Mouse (Mus musculus): ENCODE results near the gene Selenop. TPM values are rescaled to one million over a fixed set of nuclear protein-coding genes. Genes with fewer than 3 reads are reported as not detected.
"Not testable (repeated sequence)": the region's sequence is repeated elsewhere in the genome, so short reads cannot be mapped to it uniquely, and the experiment has no call there.

Gene Selenop
- total RNA-seq (2021) = 100 to 1,000 TPM; 333 to 416 TPM
- long read RNA-seq, experiment 1, transcript Selenop-203 (5 exons, 2,085 nt) = major isoform, 168 of 189 reads
- long read RNA-seq, experiment 1, partial matches to known transcripts = 4 of 189 reads
- long read RNA-seq, experiment 1, other reads (novel, unspliced or antisense) = 13 of 189 reads
- long read RNA-seq, experiment 2, transcript Selenop-203 (5 exons, 2,085 nt) = major isoform, 218 of 238 reads
- long read RNA-seq, experiment 2, partial matches to known transcripts = 18 of 238 reads
- long read RNA-seq, experiment 2, other reads (novel, unspliced or antisense) = 1 of 238 reads

GRCm38 (mm10) chr15:3268247-3268646 is at the start of gene Selenop:
TSS of gene Selenop (plus strand) at chr15:3268547.
- DNase-seq (ENCODE audit: low spot score in 2 of 2) = no peak

GRCm38 (mm10) chr15:3218668-3219067 is 49.7 kb upstream of the Selenop start:
- DNase-seq (ENCODE audit: low spot score in 2 of 2) = not testable (repeated sequence)

GRCm38 (mm10) chr15:3222803-3223437 is 45.4 kb upstream of the Selenop start:
- DNase-seq (ENCODE audit: low spot score in 2 of 2) = no peak

- no peak for DNase-seq (ENCODE audit: low spot score in 2 of 2)
Observed at GRCm38 (mm10) chr15:3226573-3226972, 41.8 kb upstream of the Selenop start.

GRCm38 (mm10) chr15:3228185-3228584 is 40.2 kb upstream of the Selenop start:
- no peak for DNase-seq (ENCODE audit: low spot score in 2 of 2)

GRCm38 (mm10) chr15:3228990-3229389 is 39.4 kb upstream of the Selenop start:
- no peak for DNase-seq (ENCODE audit: low spot score in 2 of 2)

- DNase-seq (ENCODE audit: low spot score in 2 of 2) = no peak
Observed at GRCm38 (mm10) chr15:3231004-3231403, 37.3 kb upstream of the Selenop start.

- no peak for DNase-seq (ENCODE audit: low spot score in 2 of 2)
Observed at GRCm38 (mm10) chr15:3232168-3232835, 36.0 kb upstream of the Selenop start.

- DNase-seq (ENCODE audit: low spot score in 2 of 2) = no peak
Observed at GRCm38 (mm10) chr15:3233837-3234551, 34.4 kb upstream of the Selenop start.

GRCm38 (mm10) chr15:3236338-3236737 is 32.0 kb upstream of the Selenop start:
- no peak for DNase-seq (ENCODE audit: low spot score in 2 of 2)

GRCm38 (mm10) chr15:3237963-3238362 is 30.4 kb upstream of the Selenop start:
- no peak for DNase-seq (ENCODE audit: low spot score in 2 of 2)

GRCm38 (mm10) chr15:3245036-3245435 is 23.3 kb upstream of the Selenop start:
- DNase-seq (ENCODE audit: low spot score in 2 of 2) = not testable (repeated sequence)

- DNase-seq (ENCODE audit: low spot score in 2 of 2) = no peak
Observed at GRCm38 (mm10) chr15:3250620-3251019, 17.7 kb upstream of the Selenop start.

GRCm38 (mm10) chr15:3251031-3251717 is 17.2 kb upstream of the Selenop start:
- no peak for DNase-seq (ENCODE audit: low spot score in 2 of 2)

- DNase-seq (ENCODE audit: low spot score in 2 of 2) = no peak
Observed at GRCm38 (mm10) chr15:3251718-3252067, 16.7 kb upstream of the Selenop start.

- DNase-seq (ENCODE audit: low spot score in 2 of 2) = no peak
Observed at GRCm38 (mm10) chr15:3259025-3259424, 9.3 kb upstream of the Selenop start.

GRCm38 (mm10) chr15:3260309-3260708 is 8.0 kb upstream of the Selenop start:
- DNase-seq (ENCODE audit: low spot score in 2 of 2) = no peak

GRCm38 (mm10) chr15:3262883-3263282 is 5.5 kb upstream of the Selenop start:
- no peak for DNase-seq (ENCODE audit: low spot score in 2 of 2)

GRCm38 (mm10) chr15:3264293-3264692 is 4.1 kb upstream of the Selenop start:
- DNase-seq (ENCODE audit: low spot score in 2 of 2) = no peak

- DNase-seq (ENCODE audit: low spot score in 2 of 2) = no peak
Observed at GRCm38 (mm10) chr15:3264828-3265227, 3.5 kb upstream of the Selenop start.

GRCm38 (mm10) chr15:3269496-3269895 is 1.1 kb downstream of the Selenop start:
- DNase-seq (ENCODE audit: low spot score in 2 of 2) = no peak

All from adrenal gland, adult 18-20 months (tissue).